Mouse (Mus musculus) heart, adult 2 months (tissue): Measurements from ENCODE around the gene Sdk2.

ENCODE experiments used
- CTCF ChIP-seq: fragments of 200-600 bp; IDR thresholded peaks from 2 replicates; pipeline ENCODE4 v1.8.1; 2022; ENCODE audit warnings: antibody characterized with exemption, mild to moderate bottlenecking, moderate library complexity
- POLR2A ChIP-seq: fragments of 200-500 bp; IDR thresholded peaks from 2 replicates; pipeline ENCODE4 v1.6.1; 2011; ENCODE audit warnings: mild to moderate bottlenecking, low read depth, low read length, control low read depth; ENCODE audit not compliant: insufficient read depth

DNA sequence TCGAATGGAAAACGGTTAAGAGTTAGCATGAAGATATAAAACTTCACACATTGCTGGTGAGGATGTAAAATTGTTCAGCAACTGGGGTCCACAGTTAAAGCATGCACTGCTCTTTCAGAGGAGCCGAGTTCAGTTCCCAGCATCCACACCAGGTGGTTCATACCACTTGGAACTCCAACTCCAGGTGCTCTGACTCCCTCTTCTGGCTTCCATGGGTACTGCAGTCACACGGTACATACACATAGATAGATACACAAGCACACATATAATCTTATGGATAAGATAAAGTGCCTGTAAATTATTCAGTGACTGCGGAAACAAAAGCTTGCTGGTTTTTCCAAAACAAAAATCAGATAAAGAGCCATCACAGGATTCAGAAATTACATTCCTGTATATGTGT lies 19.9 kb downstream of the Sdk2 start:
- no peak; the same call in 1 of the 2 replicates for TF ChIP-seq CTCF
- TF ChIP-seq POLR2A: no peak
